ENCODE assay signal across 8 mouse cellular contexts in the genomic region with DNA sequence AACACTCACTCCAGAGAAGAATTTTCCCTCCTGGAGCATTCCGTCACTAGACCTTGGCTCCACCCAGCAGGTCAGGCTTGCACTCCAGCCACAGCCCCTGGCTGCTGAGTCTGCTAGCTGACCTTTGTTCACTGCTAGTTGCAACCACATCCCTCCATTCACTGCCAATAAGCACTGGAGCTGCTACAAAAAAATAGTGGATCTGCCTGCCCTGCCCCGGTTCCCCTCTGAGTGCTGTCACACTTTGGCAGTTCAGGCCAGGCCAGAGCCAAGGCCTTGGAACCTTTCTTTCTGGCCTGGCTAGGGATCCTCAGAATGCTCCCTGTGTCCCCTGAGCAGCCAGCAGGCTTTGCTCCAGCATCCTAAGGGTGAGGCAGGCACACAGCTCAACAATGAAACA. TPM values are rescaled to one million over a fixed set of nuclear protein-coding genes. Genes with fewer than 3 reads are reported as not detected.
DNase-seq lines count a peak whose midpoint lies in the region; ATAC-seq lines count a peak whose summit lies in the region.

No protein-coding gene starts in this region.

- H3K4me3 ChIP-seq in embryonic facial prominence, embryonic 14.5 days (ENCODE audit: low read depth, low read length): no peak overlapping the region

- no peaks in the 10 kb centered on the region for H3K36me3 ChIP-seq in embryonic facial prominence, embryonic 14.5 days (ENCODE audit: control insufficient read depth, insufficient read depth, low read length)

- intact Hi-C loops in heart, postnatal 36 days (cut with DNase I): no loop called here

- H3K9ac ChIP-seq in embryonic facial prominence, embryonic 14.5 days (ENCODE audit: low read depth, low read length): no peak overlapping the region

- 0 out of 2 replicates have a peak, but pooled peaks cover 8% of the 10 kb centered on the region for H3K9me3 ChIP-seq in embryonic facial prominence, embryonic 14.5 days (ENCODE audit: control insufficient read depth, low read length)

- H3K4me1 ChIP-seq in embryonic facial prominence, embryonic 14.5 days (ENCODE audit: control insufficient read depth, insufficient read depth, low read length): no peaks in the 10 kb centered on the region

- H3K4me2 ChIP-seq in embryonic facial prominence, embryonic 14.5 days (ENCODE audit: low read depth, low read length): no peak overlapping the region

- ATAC-seq in embryonic facial prominence, embryonic 14.5 days (ENCODE audit: low read depth): no peak
- no peak for ATAC-seq in frontal cortex, adult (ENCODE audit: low TSS enrichment)

- no peaks in the 10 kb centered on the region for H3K27me3 ChIP-seq in embryonic facial prominence, embryonic 14.5 days (replicated peaks; ENCODE audit: control insufficient read depth, insufficient read depth, low read length)

- WGBS in embryonic facial prominence, embryonic 14.5 days: 63% methylated on average over 2 of the region's 2 CpGs

- no peak overlapping the region for H3K27ac ChIP-seq in embryonic facial prominence, embryonic 14.5 days (replicated peaks; ENCODE audit: low read depth, low read length)

- peak; percentile 22 for DNase-seq in urinary bladder, postnatal 14 days (ENCODE audit: low spot score)
- no peak for DNase-seq in urinary bladder, adult 2 months (ENCODE audit: low spot score)
- DNase-seq in embryonic facial prominence, embryonic 14.5 days (ENCODE audit: low spot score): peak; percentile 14
- peak; percentile 52 to 55 for DNase-seq in heart, postnatal 36 days
- DNase-seq in ovary, postnatal 36 days (ENCODE audit: low spot score): peak; percentile 35
- no peak for DNase-seq in right cerebral cortex, postnatal 10 days (ENCODE audit: low spot score in 2 of 2)
- DNase-seq in layer of hippocampus, postnatal 14 days (ENCODE audit: low spot score in 2 of 2): no peak

RNA-seq across cellular contexts. Expression of gene Cbx3, which starts 19.6 kb away (rescaled TPM):
- 67.3 and 76.3 TPM in 2 replicates for polyA plus RNA-seq in urinary bladder, adult 2 months (2012; rRNA removed)
- 411 and 425 TPM in 2 replicates for polyA plus RNA-seq in embryonic facial prominence, embryonic 14.5 days (2014; fragmentation: Nextera tagmentation; extraction: Ambion mirVana)
- 10 to 100 TPM; 61.7 to 69.7 TPM for total RNA-seq in heart, postnatal 36 days (2021)
- total RNA-seq in layer of hippocampus, postnatal 14 days (2021): 100 to 1,000 TPM; 158 to 160 TPM

RNA-seq across cellular contexts. Expression of gene Hnrnpa2b1, which starts 20.1 kb away (rescaled TPM):
- 639 and 754 TPM in 2 replicates for polyA plus RNA-seq in urinary bladder, adult 2 months (2012; rRNA removed)
- polyA plus RNA-seq in embryonic facial prominence, embryonic 14.5 days (2014; fragmentation: Nextera tagmentation; extraction: Ambion mirVana): 930 and 1,017 TPM in 2 replicates
- total RNA-seq in heart, postnatal 36 days (2021): 100 to 1,000 TPM; 408 to 439 TPM
- 100 to 1,000 TPM; 544 to 550 TPM for total RNA-seq in layer of hippocampus, postnatal 14 days (2021)

RNA-seq across cellular contexts. Expression of gene Snx10, which starts 33.9 kb away (rescaled TPM):
- polyA plus RNA-seq in urinary bladder, adult 2 months (2012; rRNA removed): 12.3 and 14.5 TPM in 2 replicates
- 17.2 and 19.2 TPM in 2 replicates for polyA plus RNA-seq in embryonic facial prominence, embryonic 14.5 days (2014; fragmentation: Nextera tagmentation; extraction: Ambion mirVana)
- total RNA-seq in heart, postnatal 36 days (2021): 10 to 100 TPM; 11.7 to 12.6 TPM
- total RNA-seq in layer of hippocampus, postnatal 14 days (2021): 100 to 1,000 TPM; 116 to 117 TPM

RNA-seq across cellular contexts. Expression of gene Nfe2l3, which starts 57.3 kb away (rescaled TPM):
- polyA plus RNA-seq in urinary bladder, adult 2 months (2012; rRNA removed): 38.2 and 49.5 TPM in 2 replicates
- polyA plus RNA-seq in embryonic facial prominence, embryonic 14.5 days (2014; fragmentation: Nextera tagmentation; extraction: Ambion mirVana): 4.0 and 4.1 TPM in 2 replicates
- under 1 TPM; 0.35 to 0.36 TPM for total RNA-seq in heart, postnatal 36 days (2021)
- 1 to 10 TPM; 3.0 to 4.6 TPM for total RNA-seq in layer of hippocampus, postnatal 14 days (2021)

Comparison
In these comparisons a context has a peak if more than half of its experiments do, and no peak if none do; other contexts are left out.
1. DNase-seq: peak in urinary bladder, postnatal 14 days (single experiment), embryonic facial prominence, embryonic 14.5 days (single experiment), heart, postnatal 36 days (2 of 2) and ovary, postnatal 36 days (single experiment); none in urinary bladder, adult 2 months (single experiment), right cerebral cortex, postnatal 10 days (0 of 2) and layer of hippocampus, postnatal 14 days (0 of 2).
2. RNA of gene Snx10, which starts 33.9 kb away (total RNA-seq): 116 to 117 TPM in layer of hippocampus, postnatal 14 days; 11.7 to 12.6 TPM in heart, postnatal 36 days; every median in the first group is over 4 times any median in the second.